Mouse (Mus musculus) stomach, embryonic 15.5 days (tissue): Measurements from ENCODE around the gene Pkd1l2. TPM values are rescaled to one million over a fixed set of nuclear protein-coding genes. Genes with fewer than 3 reads are reported as not detected.
A peak's percentile ranks its signal among the peaks of the same experiment; 100 is the strongest.

Experiments
- ATAC-seq: fragments of 200-750 bp; cut with Nextera tagmentation; 2 replicates; pipeline ENCODE4 v1.8.0; 2017; ENCODE audit warnings: low read depth, moderate number of reproducible peaks, moderate TSS enrichment; ENCODE audit not compliant: insufficient read depth, low FRiP score
- H3K27ac ChIP-seq: fragments of 300-500 bp; sonication (generic); 2 replicates; pipeline ENCODE4 v1.5.1; 2015; ENCODE audit warnings: mild to moderate bottlenecking, inconsistent platforms
- H3K27me3 ChIP-seq: fragments of 300-500 bp; sonication (generic); replicated peaks from 2 replicates; pipeline ENCODE4 v1.6.1; 2015; ENCODE audit warnings: inconsistent platforms
- H3K36me3 ChIP-seq: fragments of 300-500 bp; sonication (generic); 2 replicates; pipeline ENCODE4 v1.6.1; 2015; ENCODE audit warnings: inconsistent platforms
- H3K4me1 ChIP-seq: fragments of 300-500 bp; sonication (generic); 2 replicates; pipeline ENCODE4 v1.6.1; 2015; ENCODE audit warnings: inconsistent platforms
- H3K4me2 ChIP-seq: fragments of 300-500 bp; sonication (generic); 2 replicates; pipeline ENCODE4 v1.6.1; 2015; ENCODE audit warnings: mild to moderate bottlenecking, inconsistent platforms
- H3K4me3 ChIP-seq: fragments of 300-500 bp; sonication (generic); replicated peaks from 2 replicates; pipeline ENCODE4 v1.5.1; 2015; ENCODE audit warnings: inconsistent platforms
- H3K9ac ChIP-seq: fragments of 300-500 bp; sonication (generic); 2 replicates; pipeline ENCODE4 v1.6.1; 2015; ENCODE audit warnings: inconsistent platforms
- H3K9me3 ChIP-seq: fragments of 300-500 bp; sonication (generic); 2 replicates; pipeline ENCODE4 v1.6.1; 2016; ENCODE audit warnings: inconsistent platforms
- WGBS: fragments of 180-500 bp; shearing (Covaris S2); methylation state at CpG from one replicate; pipeline ENCODE4 v1.1.7; 2015; 5-methylcytosine and 5-hydroxymethylcytosine counted together
- polyA plus RNA-seq: library from polyadenylated mRNA; unstranded; fragments of >200 nt; fragmentation: Nextera tagmentation; extraction: Ambion mirVana; gene quantifications from 2 replicates; pipeline ENCODE4 v1.2.1, GENCODE M21; 2015

The Pkd1l2 gene
- polyA plus RNA-seq, 1 experiment from 2014 or later, result 0.18 TPM

GRCm38 (mm10) chr8:117109801-117110390 is 27.6 kb upstream of the Pkd1l2 start:
- H3K9ac ChIP-seq, result no peak overlapping the region
- H3K36me3 ChIP-seq, result no peaks in the 10 kb centered on the region
- H3K27ac ChIP-seq, result no peak overlapping the region
- no peak overlapping the region for H3K4me3 ChIP-seq
- H3K9me3 ChIP-seq, result no peaks in the 10 kb centered on the region
- no peaks in the 10 kb centered on the region for H3K4me1 ChIP-seq
- H3K27me3 ChIP-seq, result no peaks in the 10 kb centered on the region
- H3K4me2 ChIP-seq, result no peak overlapping the region
- ATAC-seq, result no peak
- 49% methylated on average over 16 of the region's 16 CpGs for WGBS

GRCm38 (mm10) chr8:117109018-117109711 is 26.9 kb upstream of the Pkd1l2 start:
- Histone ChIP-seq H3K27me3 (no peaks in the 10 kb centered on the region), H3K4me1 (no peaks in the 10 kb centered on the region), H3K36me3 (no peaks in the 10 kb centered on the region), H3K9me3 (no peaks in the 10 kb centered on the region), H3K9ac (no peak overlapping the region), H3K4me3 (no peak overlapping the region), H3K4me2 (no peak overlapping the region), H3K27ac (no peak overlapping the region)
- 92% methylated on average over 19 of the region's 19 CpGs for WGBS
- ATAC-seq, result no peak

GRCm38 (mm10) chr8:117107533-117107932 is 25.3 kb upstream of the Pkd1l2 start:
- H3K4me1 ChIP-seq, result no peaks in the 10 kb centered on the region
- no peak overlapping the region for H3K27ac ChIP-seq
- H3K27me3 ChIP-seq, result no peaks in the 10 kb centered on the region
- H3K9ac ChIP-seq, result no peak overlapping the region
- no peaks in the 10 kb centered on the region for H3K9me3 ChIP-seq
- H3K4me2 ChIP-seq, result no peak overlapping the region
- 14% methylated on average over 9 of the region's 9 CpGs for WGBS
- no peak overlapping the region for H3K4me3 ChIP-seq
- no peak for ATAC-seq
- no peaks in the 10 kb centered on the region for H3K36me3 ChIP-seq

GRCm38 (mm10) chr8:117097564-117098191 is 15.4 kb upstream of the Pkd1l2 start:
- peak overlapping the region; percentile 62 for H3K27ac ChIP-seq
- no peak for ATAC-seq
- 37% methylated on average over 11 of the region's 11 CpGs for WGBS

GRCm38 (mm10) chr8:117097051-117097563 is 14.9 kb upstream of the Pkd1l2 start:
- peak overlapping the region; percentile 62 for H3K27ac ChIP-seq
- 51% methylated on average over 10 of the region's 10 CpGs for WGBS
- ATAC-seq, result no peak

More at GRCm38 (mm10) chr8:117097564-117098191, 15.4 kb upstream of the Pkd1l2 start:
- Histone ChIP-seq H3K4me1 (0 out of 2 replicates have a peak, but pooled peaks cover 3% of the 10 kb centered on the region), H3K27me3 (no peaks in the 10 kb centered on the region), H3K36me3 (no peaks in the 10 kb centered on the region), H3K9ac (no peak overlapping the region), H3K9me3 (no peaks in the 10 kb centered on the region), H3K4me3 (no peak overlapping the region), H3K4me2 (peak overlapping the region; percentile 35)

GRCm38 (mm10) chr8:117095647-117096046 is 13.4 kb upstream of the Pkd1l2 start, which contains the start of gene Bco1:
Gene Bco1 (plus strand): TSS chr8:117095854.
- Histone ChIP-seq H3K27ac (no peak within 1 kb of the TSS), H3K9ac (no peak within 1 kb of the TSS), H3K4me3 (no peak within 1 kb of the TSS), H3K36me3 (no peaks in the 10 kb centered on the region), H3K4me1 (0 out of 2 replicates have a peak, but pooled peaks cover 3% of the 10 kb centered on the region), H3K4me2 (no peak within 1 kb of the TSS), H3K9me3 (no peaks in the 10 kb centered on the region), H3K27me3 (no peaks in the 10 kb centered on the region)
- 50% methylated on average over 12 of the region's 12 CpGs for WGBS
- ATAC-seq, result no peak

More at GRCm38 (mm10) chr8:117097051-117097563, 14.9 kb upstream of the Pkd1l2 start:
- Histone ChIP-seq H3K4me3 (no peak overlapping the region), H3K27me3 (no peaks in the 10 kb centered on the region), H3K9ac (no peak overlapping the region), H3K9me3 (no peaks in the 10 kb centered on the region), H3K36me3 (no peaks in the 10 kb centered on the region), H3K4me1 (0 out of 2 replicates have a peak, but pooled peaks cover 3% of the 10 kb centered on the region), H3K4me2 (peak overlapping the region; percentile 35)

GRCm38 (mm10) chr8:117094053-117094452 is 11.8 kb upstream of the Pkd1l2 start:
- H3K4me3 ChIP-seq, result no peak overlapping the region
- 0 out of 2 replicates have a peak, but pooled peaks cover 3% of the 10 kb centered on the region for H3K4me1 ChIP-seq
- H3K9ac ChIP-seq, result no peak overlapping the region
- H3K4me2 ChIP-seq, result no peak overlapping the region
- H3K27ac ChIP-seq, result no peak overlapping the region
- ATAC-seq, result peak; percentile 36; the same call in 1 of the 2 replicates
- no peaks in the 10 kb centered on the region for H3K27me3 ChIP-seq
- WGBS, result 39% methylated on average over 5 of the region's 5 CpGs
- H3K9me3 ChIP-seq, result no peaks in the 10 kb centered on the region
- H3K36me3 ChIP-seq, result no peaks in the 10 kb centered on the region

- no peak for ATAC-seq
- H3K27ac ChIP-seq, result no peak overlapping the region
- no peaks in the 10 kb centered on the region for H3K27me3 ChIP-seq
- H3K36me3 ChIP-seq, result no peaks in the 10 kb centered on the region
- WGBS, result 77% methylated on average over 4 of the region's 4 CpGs
- H3K9me3 ChIP-seq, result no peaks in the 10 kb centered on the region
- no peak overlapping the region for H3K4me2 ChIP-seq
- H3K4me3 ChIP-seq, result no peak overlapping the region
- H3K9ac ChIP-seq, result no peak overlapping the region
- H3K4me1 ChIP-seq, result no peaks in the 10 kb centered on the region
Measured at GRCm38 (mm10) chr8:117089802-117090201, 7.6 kb upstream of the Pkd1l2 start.

- no peaks in the 10 kb centered on the region for H3K27me3 ChIP-seq
- no peak overlapping the region for H3K27ac ChIP-seq
- H3K36me3 ChIP-seq, result no peaks in the 10 kb centered on the region
- ATAC-seq, result no peak
- no peaks in the 10 kb centered on the region for H3K4me1 ChIP-seq
- no peak overlapping the region for H3K4me3 ChIP-seq
- H3K9me3 ChIP-seq, result no peaks in the 10 kb centered on the region
- no peak overlapping the region for H3K4me2 ChIP-seq
- H3K9ac ChIP-seq, result no peak overlapping the region
Measured at GRCm38 (mm10) chr8:117087036-117087435, 4.8 kb upstream of the Pkd1l2 start.

- peak; percentile 83; the same call in 1 of the 2 replicates for ATAC-seq
- Histone ChIP-seq H3K4me1 (no peaks in the 10 kb centered on the region), H3K9ac (no peak overlapping the region), H3K4me2 (no peak overlapping the region), H3K9me3 (no peaks in the 10 kb centered on the region), H3K27ac (no peak overlapping the region), H3K36me3 (no peaks in the 10 kb centered on the region), H3K4me3 (no peak overlapping the region), H3K27me3 (peaks cover 2% of the 10 kb centered on the region; the same call in 1 of the 2 replicates)
- 42% methylated on average over 8 of the region's 8 CpGs for WGBS
Measured at GRCm38 (mm10) chr8:117085521-117085920, 3.3 kb upstream of the Pkd1l2 start.

- Histone ChIP-seq H3K9ac (no peak overlapping the region), H3K9me3 (no peaks in the 10 kb centered on the region), H3K4me2 (no peak overlapping the region), H3K27me3 (peaks cover 5% of the 10 kb centered on the region; the same call in 1 of the 2 replicates), H3K4me1 (no peaks in the 10 kb centered on the region), H3K36me3 (no peaks in the 10 kb centered on the region), H3K4me3 (no peak overlapping the region), H3K27ac (no peak overlapping the region)
- 41% methylated on average over 9 of the region's 9 CpGs for WGBS
- ATAC-seq, result no peak
Measured at GRCm38 (mm10) chr8:117082947-117083559, 804 bp upstream of the Pkd1l2 start.
